Mouse (Mus musculus) liver, postnatal 0 days (tissue): ENCODE results near the gene Lrat. TPM values are rescaled to one million over a fixed set of nuclear protein-coding genes. Genes with fewer than 3 reads are reported as not detected.
A peak's percentile ranks its signal among the peaks of the same experiment; 100 is the strongest.

Source experiments
- ATAC-seq: fragments of 200-750 bp; cut with Nextera tagmentation; 2 replicates; pipeline ENCODE4 v1.8.0; 2017; ENCODE audit warnings: mild to moderate bottlenecking, moderate library complexity
- DNase-seq: peaks from one replicate; pipeline ENCODE4 v3.0.0-alpha.2; 2016
- H3K27ac ChIP-seq: fragments of 300-500 bp; sonication (generic); 2 replicates; pipeline ENCODE4 v1.5.1; 2014; ENCODE audit warnings: antibody characterized with exemption, moderate library complexity, mild to moderate bottlenecking, low read depth
- H3K27me3 ChIP-seq: fragments of 300-500 bp; sonication (generic); 2 replicates; pipeline ENCODE4 v1.6.1; 2014; ENCODE audit warnings: low read length, control low read depth, mixed read lengths; ENCODE audit not compliant: insufficient read depth
- H3K36me3 ChIP-seq: fragments of 300-500 bp; sonication (generic); replicated peaks from 2 replicates; pipeline ENCODE4 v1.6.1; 2014; ENCODE audit warnings: mild to moderate bottlenecking, control low read depth, low read length, moderate library complexity, mixed read lengths; ENCODE audit not compliant: insufficient read depth
- H3K4me1 ChIP-seq: fragments of 300-500 bp; sonication (generic); 2 replicates; pipeline ENCODE4 v1.6.1; 2014; ENCODE audit warnings: antibody characterized with exemption, mild to moderate bottlenecking, control low read depth; ENCODE audit not compliant: insufficient read depth
- H3K4me2 ChIP-seq: fragments of 300-500 bp; sonication (generic); 2 replicates; pipeline ENCODE4 v1.6.1; 2014; ENCODE audit warnings: low read depth, mild to moderate bottlenecking, low read length, moderate library complexity, mixed read lengths
- H3K4me3 ChIP-seq: fragments of 300-500 bp; sonication (generic); 2 replicates; pipeline ENCODE4 v1.5.1; 2014; ENCODE audit warnings: low read depth, low read length
- H3K9ac ChIP-seq: fragments of 300-500 bp; sonication (generic); replicated peaks from 2 replicates; pipeline ENCODE4 v1.6.1; 2014; ENCODE audit warnings: mild to moderate bottlenecking, moderate library complexity
- H3K9me3 ChIP-seq: fragments of 300-500 bp; sonication (generic); 2 replicates; pipeline ENCODE4 v1.6.1; 2016; ENCODE audit warnings: mild to moderate bottlenecking, control low read depth, low read length, mixed read lengths
- CTCF ChIP-seq: sonication (generic); IDR thresholded peaks from 2 replicates; pipeline ENCODE4 v1.5.1; 2016; ENCODE audit warnings: antibody characterized with exemption, low read depth
- EP300 ChIP-seq: IDR thresholded peaks from 2 replicates; pipeline ENCODE4 v1.6.1; 2016; ENCODE audit warnings: antibody characterized with exemption, low read depth, mild to moderate bottlenecking
- WGBS: fragments of 180-500 bp; shearing (Covaris S2); extraction: QIAGEN DNeasy Blood & Tissue Kit; methylation state at CpG from one replicate; pipeline ENCODE4 v1.1.7; 2014; ENCODE audit not compliant: insufficient replicate concordance; 5-methylcytosine and 5-hydroxymethylcytosine counted together
- polyA plus RNA-seq: library from polyadenylated mRNA; unstranded; fragments of >200 nt; fragmentation: Nextera tagmentation; extraction: Ambion mirVana; gene quantifications from 2 replicates; pipeline ENCODE4 v1.2.1, GENCODE M21; 2015

Gene Lrat
- polyA plus RNA-seq = 3.3 and 3.6 TPM in 2 replicates

- TF ChIP-seq EP300 (no peak), CTCF (no peak)
Observed at GRCm38 (mm10) chr3:82903613-82904205, at the start of gene Lrat. Lrat (minus strand) TSS chr3:82903973.

GRCm38 (mm10) chr3:82952173-82952962 is 48.6 kb upstream of the Lrat start:
- Histone ChIP-seq H3K4me2 (no peak overlapping the region), H3K9me3 (no peaks in the 10 kb centered on the region), H3K27ac (no peak overlapping the region), H3K36me3 (no peaks in the 10 kb centered on the region), H3K4me1 (no peaks in the 10 kb centered on the region), H3K4me3 (no peak overlapping the region), H3K27me3 (no peaks in the 10 kb centered on the region), H3K9ac (no peak overlapping the region)
- WGBS = 74% methylated on average over 4 of the region's 4 CpGs
- DNase-seq (no peak), ATAC-seq (peak; percentile 53; the same call in 1 of the 2 replicates)
- TF ChIP-seq CTCF = no peak
- no peak for TF ChIP-seq EP300

More at GRCm38 (mm10) chr3:82903613-82904205, at the start of gene Lrat:
- Histone ChIP-seq H3K36me3 (no peaks in the 10 kb centered on the region), H3K4me1 (no peaks in the 10 kb centered on the region), H3K9me3 (no peaks in the 10 kb centered on the region), H3K27me3 (peaks cover 15% of the 10 kb centered on the region), H3K27ac (no peak within 1 kb of the TSS), H3K9ac (peak within 1 kb of the TSS; percentile 16; the same call in 1 of the 2 replicates), H3K4me2 (peak within 1 kb of the TSS; percentile 65), H3K4me3 (peak within 1 kb of the TSS; percentile 40)
- ATAC-seq (peak; percentile 56), DNase-seq (peak; percentile 46)
- WGBS = 1% methylated on average over 35 of the region's 35 CpGs

GRCm38 (mm10) chr3:82950639-82951038 is 46.9 kb upstream of the Lrat start:
- Histone ChIP-seq H3K27ac (no peak overlapping the region; the same call in 1 of the 2 replicates), H3K36me3 (no peaks in the 10 kb centered on the region), H3K27me3 (no peaks in the 10 kb centered on the region), H3K9me3 (no peaks in the 10 kb centered on the region), H3K4me3 (no peak overlapping the region), H3K4me2 (no peak overlapping the region), H3K4me1 (peaks cover 9% of the 10 kb centered on the region; the same call in 1 of the 2 replicates), H3K9ac (no peak overlapping the region)
- DNase-seq (no peak), ATAC-seq (no peak)
- TF ChIP-seq EP300 (no peak), CTCF (no peak)
- 71% methylated on average over 7 of the region's 7 CpGs for WGBS

- H3K9me3 ChIP-seq = no peaks in the 10 kb centered on the region
- H3K27me3 ChIP-seq = no peaks in the 10 kb centered on the region
- H3K4me1 ChIP-seq = peaks cover 9% of the 10 kb centered on the region; the same call in 1 of the 2 replicates
- ATAC-seq = no peak
- H3K36me3 ChIP-seq = no peaks in the 10 kb centered on the region
- no peak for DNase-seq
- no peak overlapping the region for H3K4me3 ChIP-seq
- no peak overlapping the region for H3K4me2 ChIP-seq
- H3K27ac ChIP-seq = peak overlapping the region; percentile 3; the same call in 1 of the 2 replicates
- WGBS = 62% methylated on average over 10 of the region's 10 CpGs
- TF ChIP-seq CTCF = no peak
- H3K9ac ChIP-seq = no peak overlapping the region
Observed at GRCm38 (mm10) chr3:82950208-82950607, 46.4 kb upstream of the Lrat start.

- WGBS = 41% methylated on average over 6 of the region's 6 CpGs
- Histone ChIP-seq H3K4me1 (peaks cover 15% of the 10 kb centered on the region; the same call in 1 of the 2 replicates), H3K9me3 (no peaks in the 10 kb centered on the region), H3K4me2 (peak overlapping the region; percentile 4; the same call in 1 of the 2 replicates), H3K27me3 (no peaks in the 10 kb centered on the region), H3K9ac (no peak overlapping the region), H3K4me3 (no peak overlapping the region), H3K27ac (peak overlapping the region; percentile 29; the same call in 1 of the 2 replicates), H3K36me3 (no peaks in the 10 kb centered on the region)
- TF ChIP-seq EP300 = no peak
- TF ChIP-seq CTCF = no peak
- DNase-seq (no peak), ATAC-seq (0 out of 2 replicates have a peak, but pooled peaks have one; percentile 29)
Observed at GRCm38 (mm10) chr3:82946375-82947107, 42.8 kb upstream of the Lrat start.

- DNase-seq = no peak
- WGBS = 69% methylated on average over 2 of the region's 2 CpGs
- Histone ChIP-seq H3K4me2 (no peak overlapping the region), H3K4me1 (no peaks in the 10 kb centered on the region), H3K27me3 (no peaks in the 10 kb centered on the region), H3K9me3 (no peaks in the 10 kb centered on the region), H3K36me3 (no peaks in the 10 kb centered on the region), H3K4me3 (no peak overlapping the region), H3K27ac (no peak overlapping the region), H3K9ac (no peak overlapping the region)
- ATAC-seq = no peak
- TF ChIP-seq EP300 (no peak), CTCF (no peak)
Observed at GRCm38 (mm10) chr3:82927917-82928316, 24.1 kb upstream of the Lrat start.
